Mouse (Mus musculus): ENCODE measurements around the gene Gipc1. TPM values are rescaled to one million over a fixed set of nuclear protein-coding genes. Genes with fewer than 3 reads are reported as not detected.

Gene Gipc1
- 18.1 TPM for polyA plus RNA-seq (2017; shearing (Covaris generic))

DNA sequence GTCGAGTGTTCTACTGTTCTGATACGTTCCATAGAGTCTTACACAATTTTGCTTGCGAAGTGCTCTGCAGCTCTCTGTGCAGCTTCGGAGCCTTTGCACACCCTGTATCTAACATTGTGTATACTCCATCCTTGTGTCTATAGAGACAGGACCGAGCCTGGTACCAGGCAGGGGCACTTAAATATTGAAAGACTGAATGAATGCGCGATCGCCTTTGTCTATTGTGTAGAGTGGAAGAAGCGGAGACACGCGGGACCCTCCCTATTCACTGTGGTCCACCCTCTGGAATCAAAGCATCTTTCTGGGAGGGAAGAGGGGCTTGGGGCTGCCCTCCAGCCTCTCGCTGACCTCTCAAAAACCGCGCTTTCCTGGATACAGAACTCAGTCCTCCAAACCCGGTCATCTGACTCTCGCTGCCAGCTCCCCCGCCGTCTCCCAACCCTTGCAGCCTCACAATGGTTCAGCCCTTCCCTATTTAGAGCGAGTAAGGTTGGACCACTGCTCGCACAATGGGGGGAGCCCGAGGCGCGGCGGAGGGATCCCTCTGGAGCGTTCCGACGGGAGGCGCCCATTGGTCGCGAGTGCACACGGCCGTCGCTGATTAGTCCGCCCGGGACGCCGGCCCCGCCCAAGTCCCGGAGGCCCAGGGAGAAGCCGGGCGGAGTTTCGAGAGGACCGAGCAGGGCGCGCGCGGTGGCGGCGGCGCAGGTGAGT lies at the start of gene Gipc1:
TSS of gene Gipc1 (plus strand) at position 648 of the 714 bp plus-strand sequence.

GRCm38 (mm10) chr8:83607661-83608397 lies 44.6 kb upstream of the Gipc1 start, which contains the start of the genes Tecr and Dnajb1:
TSS of gene Tecr (minus strand) at chr8:83607971.
TSS of gene Dnajb1 (plus strand) at chr8:83608193.

DNA sequence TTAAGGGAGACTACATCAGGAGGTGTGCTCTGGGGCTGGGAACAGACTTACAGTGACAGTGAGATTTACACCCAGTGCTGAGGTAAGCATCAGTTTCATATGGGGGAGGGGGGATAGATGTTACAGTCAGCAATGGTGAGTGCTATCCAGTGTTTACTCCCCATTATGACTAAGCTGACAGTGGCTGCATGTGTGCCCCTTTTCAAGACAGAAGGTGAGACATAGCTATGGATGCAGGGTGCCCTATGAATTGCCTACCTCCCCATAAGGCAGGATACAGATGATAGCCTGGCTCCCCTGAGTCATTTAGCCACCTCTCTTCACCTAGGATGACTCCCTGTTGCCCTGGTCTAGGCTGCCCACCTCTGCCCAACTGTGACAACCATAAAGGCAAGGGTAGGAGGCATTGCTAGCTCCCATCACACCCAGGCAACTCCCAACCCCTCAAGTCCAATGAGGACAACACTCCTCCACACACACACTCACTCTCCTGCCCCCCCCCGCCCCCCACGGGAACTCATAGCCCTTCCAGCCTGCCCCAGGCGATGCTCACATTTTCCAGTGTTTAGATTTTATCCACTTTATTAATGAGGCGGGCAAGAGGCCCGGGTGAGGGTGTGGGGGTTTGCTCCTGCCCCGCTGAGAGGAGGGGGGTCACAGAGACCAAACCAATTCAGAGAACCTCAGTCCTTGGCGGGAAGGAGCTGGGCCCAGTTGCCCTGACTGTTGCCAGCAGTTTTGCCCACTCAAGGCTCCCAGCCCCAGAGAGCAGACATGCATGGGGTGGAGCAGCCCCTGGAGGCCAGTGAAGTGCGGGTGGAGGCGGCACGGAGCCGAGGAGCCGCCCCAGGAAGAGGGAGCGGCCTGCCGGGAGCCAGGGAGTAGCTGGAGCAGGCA lies 13.7 kb downstream of the Gipc1 start, which contains the start of gene Ptger1:
TSS of gene Ptger1 (plus strand) at position 710 of the 897 bp plus-strand sequence.

DNA sequence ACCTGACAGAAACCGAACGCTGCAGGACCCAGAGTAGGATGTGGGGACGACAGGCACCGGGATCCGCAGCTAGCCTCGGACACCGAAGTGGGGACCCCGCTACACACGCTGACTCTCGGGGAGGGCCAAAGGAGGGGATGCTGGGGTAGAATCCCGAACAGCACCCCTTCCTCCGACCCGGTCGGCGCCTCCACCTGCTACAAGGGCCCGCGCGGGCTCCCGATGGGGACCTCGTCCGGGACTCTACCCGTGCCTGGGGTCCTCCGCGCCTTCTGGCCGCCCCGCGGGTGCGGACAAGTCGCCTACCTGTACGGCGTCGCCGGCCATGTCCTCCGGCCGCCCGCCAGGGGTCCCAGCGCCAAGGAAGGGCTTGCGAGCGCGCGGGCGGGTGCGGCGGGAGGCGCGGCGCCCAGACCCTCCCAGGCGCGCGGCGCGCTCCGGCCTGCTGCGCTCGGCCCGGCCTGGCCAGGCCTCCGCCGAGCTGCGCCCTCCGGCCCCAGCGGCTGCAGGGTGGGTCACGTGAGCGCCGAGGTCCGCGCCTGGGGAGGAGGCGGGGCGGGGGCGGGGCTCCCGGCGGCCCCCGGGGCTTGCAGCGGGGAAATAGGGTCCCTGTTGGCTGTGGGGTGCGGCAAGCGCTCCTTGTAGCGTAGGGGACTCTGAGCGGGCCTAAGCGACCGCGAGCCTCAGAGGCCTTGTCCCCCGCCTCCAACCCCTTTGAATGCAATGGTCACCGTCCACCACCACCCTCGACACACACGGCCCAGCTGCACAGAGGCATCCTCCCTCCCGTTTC lies 46.4 kb downstream of the Gipc1 start, which contains the start of gene Pkn1:
TSS of gene Pkn1 (minus strand) at position 519 of the 793 bp plus-strand sequence.

Other genes starting within 250 kb of the Gipc1 start
- gene Scoc, start 194.3 kb upstream of the Gipc1 start, polyA plus RNA-seq (2017; shearing (Covaris generic)), result 23.0 TPM
- not detected for gene Olfr370, start 116.9 kb upstream of the Gipc1 start, polyA plus RNA-seq (2017; shearing (Covaris generic))
- gene Ndufb7, start 86.0 kb upstream of the Gipc1 start, polyA plus RNA-seq (2017; shearing (Covaris generic)), result 110 TPM
- gene Tecr, start 44.7 kb upstream of the Gipc1 start, polyA plus RNA-seq (2017; shearing (Covaris generic)), result 299 TPM
- gene Dnajb1, start 44.5 kb upstream of the Gipc1 start, polyA plus RNA-seq (2017; shearing (Covaris generic)), result 530 TPM
- 3.3 TPM for gene Ptger1, start 14.0 kb downstream of the Gipc1 start, polyA plus RNA-seq (2017; shearing (Covaris generic))
- gene Pkn1, start 46.5 kb downstream of the Gipc1 start, polyA plus RNA-seq (2017; shearing (Covaris generic)), result 211 TPM
- gene Ddx39, start 62.5 kb downstream of the Gipc1 start, polyA plus RNA-seq (2017; shearing (Covaris generic)), result 123 TPM
- gene Adgre5, start 88.6 kb downstream of the Gipc1 start, polyA plus RNA-seq (2017; shearing (Covaris generic)), result 477 TPM
- gene Adgrl1, start 247.4 kb downstream of the Gipc1 start, polyA plus RNA-seq (2017; shearing (Covaris generic)), result 7.7 TPM